Mouse (Mus musculus) kidney, embryonic 14.5 days (tissue): Measurements from ENCODE around the gene Mkrn1. TPM values are rescaled to one million over a fixed set of nuclear protein-coding genes. Genes with fewer than 3 reads are reported as not detected.
"Not testable (repeated sequence)": the region's sequence is repeated elsewhere in the genome, so short reads cannot be mapped to it uniquely, and the experiment has no call there.

ENCODE experiments used
- ATAC-seq: fragments of 200-750 bp; cut with Nextera tagmentation; 2 replicates; pipeline ENCODE4 v1.8.0; 2017; ENCODE audit warnings: moderate number of reproducible peaks, mild to moderate bottlenecking, moderate TSS enrichment, moderate library complexity; ENCODE audit not compliant: low FRiP score, low TSS enrichment
- H3K27ac ChIP-seq: fragments of 300-500 bp; sonication (generic); 2 replicates; pipeline ENCODE4 v1.5.1; 2014; ENCODE audit warnings: low read depth, mild to moderate bottlenecking, low read length, moderate library complexity, mixed read lengths
- H3K27me3 ChIP-seq: fragments of 300-500 bp; sonication (generic); 2 replicates; pipeline ENCODE4 v1.6.1; 2014; ENCODE audit warnings: mild to moderate bottlenecking, low read length; ENCODE audit not compliant: control insufficient read depth, insufficient read depth
- H3K36me3 ChIP-seq: fragments of 300-500 bp; sonication (generic); 2 replicates; pipeline ENCODE4 v1.6.1; 2014; ENCODE audit warnings: low read length, mixed read lengths; ENCODE audit not compliant: control insufficient read depth, insufficient read depth
- H3K4me1 ChIP-seq: fragments of 300-500 bp; sonication (generic); 2 replicates; pipeline ENCODE4 v1.6.1; 2014; ENCODE audit warnings: low read length, mixed read lengths; ENCODE audit not compliant: control insufficient read depth, insufficient read depth
- H3K4me2 ChIP-seq: fragments of 300-500 bp; sonication (generic); replicated peaks from 2 replicates; pipeline ENCODE4 v1.6.1; 2014; ENCODE audit warnings: low read depth, mild to moderate bottlenecking, low read length
- H3K4me3 ChIP-seq: fragments of 300-500 bp; sonication (generic); 2 replicates; pipeline ENCODE4 v1.5.1; 2014; ENCODE audit warnings: mild to moderate bottlenecking, low read length
- H3K9ac ChIP-seq: fragments of 300-500 bp; sonication (generic); 2 replicates; pipeline ENCODE4 v1.6.1; 2014; ENCODE audit warnings: low read depth, mild to moderate bottlenecking, low read length, moderate library complexity
- H3K9me3 ChIP-seq: fragments of 300-500 bp; sonication (generic); 2 replicates; pipeline ENCODE4 v1.6.1; 2016; ENCODE audit warnings: low read length; ENCODE audit not compliant: control insufficient read depth
- WGBS: fragments of 180-500 bp; shearing (Covaris S2); extraction: QIAGEN DNeasy Blood & Tissue Kit; methylation state at CpG from one replicate; pipeline ENCODE4 v1.1.7; 2014; 5-methylcytosine and 5-hydroxymethylcytosine counted together
- polyA plus RNA-seq: library from polyadenylated mRNA; unstranded; fragments of >200 nt; fragmentation: Nextera tagmentation; extraction: Ambion mirVana; gene quantifications from 2 replicates; pipeline ENCODE4 v1.2.1, GENCODE M21; 2014

Mkrn1 gene
- polyA plus RNA-seq, 1 experiment from 2014 or later: 65.2 TPM

DNA sequence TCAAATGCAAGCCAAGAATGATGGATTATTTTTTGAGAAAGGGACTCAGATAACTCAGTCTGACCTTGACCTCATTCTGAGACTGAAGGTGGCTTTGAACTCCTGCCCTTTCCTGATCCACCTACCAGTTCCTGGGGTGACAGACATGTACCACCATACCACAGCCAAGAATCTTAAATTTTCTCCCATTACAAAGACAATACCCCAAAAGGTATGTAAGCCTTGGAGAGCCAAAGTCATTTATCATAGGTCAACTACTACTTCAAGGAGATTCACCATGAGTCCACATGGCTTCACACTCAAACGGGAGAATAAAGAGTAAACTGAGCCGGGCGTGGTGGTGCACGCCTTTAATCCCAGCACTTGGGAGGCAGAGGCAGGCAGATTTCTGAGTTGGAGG, 30.3 kb upstream of the Mkrn1 start:
- Histone ChIP-seq H3K36me3 (no peaks in the 10 kb centered on the region), H3K4me1 (no peaks in the 10 kb centered on the region), H3K27ac (no peak overlapping the region), H3K4me3 (no peak overlapping the region), H3K4me2 (no peak overlapping the region), H3K9ac (no peak overlapping the region), H3K27me3 (no peaks in the 10 kb centered on the region), H3K9me3 (no peaks in the 10 kb centered on the region)
- WGBS: 92% methylated on average over 4 of the region's 4 CpGs
- no peak for ATAC-seq

DNA sequence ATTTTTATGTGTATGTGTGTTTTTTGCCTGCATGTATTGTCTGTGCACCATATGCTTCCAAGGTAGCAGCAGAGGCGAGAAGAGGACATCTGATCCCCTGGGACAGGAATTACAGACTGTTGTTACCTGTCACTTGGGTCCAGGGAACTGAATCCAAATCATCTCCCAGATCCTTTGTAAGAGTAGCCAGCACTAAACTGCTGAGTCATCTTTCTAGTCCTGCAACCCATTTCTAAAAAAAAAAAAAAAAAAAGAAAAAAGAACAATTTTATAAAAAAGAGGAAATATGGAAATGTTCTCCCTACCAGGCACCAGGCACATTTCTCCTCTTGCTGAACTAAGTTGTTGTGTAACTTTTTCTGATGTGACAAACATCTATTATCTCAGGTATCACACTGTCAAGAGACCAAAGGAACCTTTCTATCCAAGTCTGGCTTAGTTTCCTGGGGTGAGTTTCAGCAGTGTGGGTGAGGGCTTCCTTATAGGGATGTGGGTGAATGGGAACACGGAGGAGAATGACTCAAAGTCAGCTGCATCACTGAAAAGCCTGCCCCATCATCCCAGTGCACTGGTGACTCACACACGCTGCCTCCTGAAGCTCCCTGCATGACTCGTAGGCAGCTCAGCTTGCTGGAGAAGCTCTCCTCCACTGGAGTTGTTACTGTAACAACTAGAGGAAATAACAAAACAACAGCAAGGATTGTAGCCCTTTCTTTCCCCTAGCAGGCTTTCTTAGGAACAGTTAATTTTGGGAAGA, 27.3 kb upstream of the Mkrn1 start:
- no peak overlapping the region for H3K27ac ChIP-seq
- WGBS: 40% methylated on average over 4 of the region's 4 CpGs
- no peaks in the 10 kb centered on the region for H3K9me3 ChIP-seq
- H3K36me3 ChIP-seq: no peaks in the 10 kb centered on the region
- no peak overlapping the region for H3K9ac ChIP-seq
- no peak for ATAC-seq
- no peak overlapping the region for H3K4me3 ChIP-seq
- no peaks in the 10 kb centered on the region for H3K27me3 ChIP-seq
- no peak overlapping the region for H3K4me2 ChIP-seq
- H3K4me1 ChIP-seq: no peaks in the 10 kb centered on the region

- no peak overlapping the region for H3K4me2 ChIP-seq
- 34% methylated on average over 19 of the region's 19 CpGs for WGBS
Measured at GRCm38 (mm10) chr6:39445801-39446572, 25.7 kb upstream of the Mkrn1 start.

GRCm38 (mm10) chr6:39442786-39443287, 22.6 kb upstream of the Mkrn1 start:
- H3K4me3 ChIP-seq: no peak overlapping the region
- ATAC-seq: no peak

More at GRCm38 (mm10) chr6:39445801-39446572, 25.7 kb upstream of the Mkrn1 start:
- ATAC-seq: no peak; the same call in 1 of the 2 replicates
- Histone ChIP-seq H3K27ac (no peak overlapping the region), H3K27me3 (no peaks in the 10 kb centered on the region), H3K4me3 (no peak overlapping the region), H3K9me3 (no peaks in the 10 kb centered on the region), H3K9ac (no peak overlapping the region), H3K36me3 (no peaks in the 10 kb centered on the region), H3K4me1 (no peaks in the 10 kb centered on the region)

GRCm38 (mm10) chr6:39440207-39440606, 19.9 kb upstream of the Mkrn1 start:
- no peak overlapping the region for H3K4me2 ChIP-seq

More at GRCm38 (mm10) chr6:39442786-39443287, 22.6 kb upstream of the Mkrn1 start:
- Histone ChIP-seq H3K27ac (no peak overlapping the region), H3K9ac (no peak overlapping the region), H3K9me3 (no peaks in the 10 kb centered on the region), H3K4me1 (no peaks in the 10 kb centered on the region), H3K4me2 (no peak overlapping the region), H3K36me3 (no peaks in the 10 kb centered on the region), H3K27me3 (no peaks in the 10 kb centered on the region)

GRCm38 (mm10) chr6:39437519-39437918, 17.3 kb upstream of the Mkrn1 start:
- H3K4me3 ChIP-seq, H3K9me3 ChIP-seq, H3K36me3 ChIP-seq, ATAC-seq, H3K4me1 ChIP-seq, H3K9ac ChIP-seq, H3K27me3 ChIP-seq, H3K4me2 ChIP-seq, H3K27ac ChIP-seq: not testable (repeated sequence)
- WGBS: 90% methylated on average over 6 of the region's 6 CpGs

More at GRCm38 (mm10) chr6:39440207-39440606, 19.9 kb upstream of the Mkrn1 start:
- no peak for ATAC-seq
- Histone ChIP-seq H3K4me3 (no peak overlapping the region), H3K27ac (no peak overlapping the region), H3K9ac (no peak overlapping the region), H3K27me3 (no peaks in the 10 kb centered on the region), H3K4me1 (no peaks in the 10 kb centered on the region), H3K9me3 (no peaks in the 10 kb centered on the region), H3K36me3 (no peaks in the 10 kb centered on the region)

- Histone ChIP-seq H3K36me3 (no peaks in the 10 kb centered on the region), H3K4me3 (no peak overlapping the region), H3K4me2 (no peak overlapping the region), H3K27me3 (no peaks in the 10 kb centered on the region), H3K9me3 (no peaks in the 10 kb centered on the region), H3K4me1 (no peaks in the 10 kb centered on the region), H3K9ac (no peak overlapping the region), H3K27ac (no peak overlapping the region)
- no peak for ATAC-seq
- whole genome bisulfite sequencing: 91% methylated on average over 5 of the region's 5 CpGs
Measured at GRCm38 (mm10) chr6:39435875-39436274, 15.6 kb upstream of the Mkrn1 start.

DNA sequence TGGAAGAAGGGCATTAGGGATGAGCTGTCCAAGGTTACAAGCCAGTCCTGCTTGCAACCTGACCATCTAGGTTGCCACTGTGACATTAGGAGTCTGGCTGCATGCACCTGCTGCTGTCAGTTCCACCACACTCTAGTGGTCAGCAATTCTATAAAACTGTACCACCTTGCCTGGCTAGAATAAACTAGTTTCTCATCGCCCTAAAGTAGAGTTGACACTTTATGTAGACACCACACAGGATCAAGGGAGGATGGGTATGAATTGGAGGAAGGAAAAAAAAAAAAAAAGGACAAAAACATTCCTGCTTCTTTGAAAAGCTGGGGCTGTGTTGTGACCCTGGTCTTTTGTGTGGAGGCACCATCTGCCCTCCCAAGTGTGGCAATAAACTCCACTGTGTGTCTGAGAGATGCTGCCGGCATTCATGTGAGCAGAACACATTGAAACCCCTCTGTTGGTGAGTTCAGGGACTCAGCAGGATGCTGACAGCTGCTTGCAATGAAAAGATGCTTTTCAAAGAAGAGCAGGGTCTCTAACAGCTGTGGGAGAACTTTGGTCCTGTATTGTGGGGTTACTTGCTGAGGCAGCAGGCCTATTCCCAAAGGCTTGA, 14.7 kb upstream of the Mkrn1 start:
- Histone ChIP-seq H3K4me1 (no peaks in the 10 kb centered on the region), H3K4me3 (no peak overlapping the region), H3K9me3 (no peaks in the 10 kb centered on the region), H3K27ac (no peak overlapping the region), H3K4me2 (no peak overlapping the region), H3K27me3 (no peaks in the 10 kb centered on the region), H3K36me3 (no peaks in the 10 kb centered on the region), H3K9ac (no peak overlapping the region)
- 56% methylated on average over 2 of the region's 2 CpGs for WGBS
- ATAC-seq: no peak
